Mouse (Mus musculus): ENCODE data around the gene Vsig10l. TPM values are rescaled to one million over a fixed set of nuclear protein-coding genes. Genes with fewer than 3 reads are reported as not detected.
A peak's percentile ranks its signal among the peaks of the same experiment; 100 is the strongest.

Gene Vsig10l
- polyA plus RNA-seq, 1 experiment from 2014 or later = 15.7 TPM

GRCm38 (mm10) chr7:43490182-43490584 is 27.2 kb downstream of the Vsig10l start:
- WGBS = 2% methylated on average over 6 of the region's 13 CpGs
- H3K4me1 ChIP-seq (ENCODE audit: control insufficient read depth, insufficient read depth, low read length) = peaks cover 18% of the 10 kb centered on the region
- peak overlapping the region; percentile 93 for H3K27ac ChIP-seq (ENCODE audit: low read length)
- peak; percentile 86 for ATAC-seq
- no peaks in the 10 kb centered on the region for H3K9me3 ChIP-seq (replicated peaks; ENCODE audit: control insufficient read depth, low read length, poor library complexity, severe bottlenecking)
- H3K4me3 ChIP-seq (ENCODE audit: low read depth, low read length) = peak overlapping the region; percentile 89
- H3K9ac ChIP-seq (ENCODE audit: low read depth, low read length) = peak overlapping the region; percentile 98
- peak overlapping the region; percentile 78 for H3K4me2 ChIP-seq (ENCODE audit: low read length)
- no peaks in the 10 kb centered on the region for H3K36me3 ChIP-seq (ENCODE audit: control insufficient read depth, insufficient read depth, low read length)
- no peaks in the 10 kb centered on the region for H3K27me3 ChIP-seq (ENCODE audit: control insufficient read depth, insufficient read depth, low read depth, low read length)

GRCm38 (mm10) chr7:43490861-43491260 is 27.9 kb downstream of the Vsig10l start:
- Histone ChIP-seq H3K27ac (ENCODE audit: low read length) (peak overlapping the region; percentile 93; the same call in 1 of the 2 replicates), H3K9me3 (replicated peaks; ENCODE audit: control insufficient read depth, low read length, poor library complexity, severe bottlenecking) (no peaks in the 10 kb centered on the region), H3K27me3 (ENCODE audit: control insufficient read depth, insufficient read depth, low read depth, low read length) (no peaks in the 10 kb centered on the region), H3K4me2 (ENCODE audit: low read length) (peak overlapping the region; percentile 78; the same call in 1 of the 2 replicates), H3K4me1 (ENCODE audit: control insufficient read depth, insufficient read depth, low read length) (peaks cover 18% of the 10 kb centered on the region), H3K4me3 (ENCODE audit: low read depth, low read length) (peak overlapping the region; percentile 89; the same call in 1 of the 2 replicates), H3K9ac (ENCODE audit: low read depth, low read length) (no peak overlapping the region; the same call in 1 of the 2 replicates), H3K36me3 (ENCODE audit: control insufficient read depth, insufficient read depth, low read length) (no peaks in the 10 kb centered on the region)
- WGBS = 66% methylated on average over 9 of the region's 9 CpGs
- peak; percentile 19 for ATAC-seq

GRCm38 (mm10) chr7:43495343-43496021 is 32.5 kb downstream of the Vsig10l start:
- H3K4me2 ChIP-seq (ENCODE audit: low read length) = no peak overlapping the region
- H3K9me3 ChIP-seq (replicated peaks; ENCODE audit: control insufficient read depth, low read length, poor library complexity, severe bottlenecking) = no peaks in the 10 kb centered on the region
- no peak overlapping the region for H3K27ac ChIP-seq (ENCODE audit: low read length)
- H3K4me3 ChIP-seq (ENCODE audit: low read depth, low read length) = no peak overlapping the region
- H3K36me3 ChIP-seq (ENCODE audit: control insufficient read depth, insufficient read depth, low read length) = no peaks in the 10 kb centered on the region
- H3K4me1 ChIP-seq (ENCODE audit: control insufficient read depth, insufficient read depth, low read length) = peaks cover 3% of the 10 kb centered on the region; the same call in 1 of the 2 replicates
- 0 out of 2 replicates have a peak overlapping the region, but pooled peaks have one; percentile 7 for H3K9ac ChIP-seq (ENCODE audit: low read depth, low read length)
- peak; percentile 46; the same call in 1 of the 2 replicates for ATAC-seq
- 11% methylated on average over 21 of the region's 21 CpGs for WGBS
- no peaks in the 10 kb centered on the region for H3K27me3 ChIP-seq (ENCODE audit: control insufficient read depth, insufficient read depth, low read depth, low read length)

- Histone ChIP-seq H3K9me3 (replicated peaks; ENCODE audit: control insufficient read depth, low read length, poor library complexity, severe bottlenecking) (no peaks in the 10 kb centered on the region), H3K4me2 (ENCODE audit: low read length) (no peak overlapping the region), H3K36me3 (ENCODE audit: control insufficient read depth, insufficient read depth, low read length) (no peaks in the 10 kb centered on the region), H3K4me3 (ENCODE audit: low read depth, low read length) (no peak overlapping the region), H3K4me1 (ENCODE audit: control insufficient read depth, insufficient read depth, low read length) (no peaks in the 10 kb centered on the region), H3K27ac (ENCODE audit: low read length) (no peak overlapping the region), H3K9ac (ENCODE audit: low read depth, low read length) (no peak overlapping the region), H3K27me3 (ENCODE audit: control insufficient read depth, insufficient read depth, low read depth, low read length) (no peaks in the 10 kb centered on the region)
- whole genome bisulfite sequencing = 70% methylated on average over 4 of the region's 4 CpGs
- ATAC-seq = no peak
These were observed 48.9 kb downstream of the Vsig10l start for GRCm38 (mm10) chr7:43511707-43512478.

GRCm38 (mm10) chr7:43512519-43512918 is 49.6 kb downstream of the Vsig10l start:
- Histone ChIP-seq H3K27me3 (ENCODE audit: control insufficient read depth, insufficient read depth, low read depth, low read length) (no peaks in the 10 kb centered on the region), H3K4me2 (ENCODE audit: low read length) (no peak overlapping the region), H3K36me3 (ENCODE audit: control insufficient read depth, insufficient read depth, low read length) (no peaks in the 10 kb centered on the region), H3K4me1 (ENCODE audit: control insufficient read depth, insufficient read depth, low read length) (no peaks in the 10 kb centered on the region), H3K27ac (ENCODE audit: low read length) (no peak overlapping the region), H3K9ac (ENCODE audit: low read depth, low read length) (no peak overlapping the region), H3K9me3 (replicated peaks; ENCODE audit: control insufficient read depth, low read length, poor library complexity, severe bottlenecking) (no peaks in the 10 kb centered on the region), H3K4me3 (ENCODE audit: low read depth, low read length) (no peak overlapping the region)
- 92% methylated on average over 4 of the region's 4 CpGs for WGBS
- no peak for ATAC-seq

- Histone ChIP-seq H3K9ac (ENCODE audit: low read depth, low read length) (no peak overlapping the region), H3K27me3 (ENCODE audit: control insufficient read depth, insufficient read depth, low read depth, low read length) (no peaks in the 10 kb centered on the region), H3K4me1 (ENCODE audit: control insufficient read depth, insufficient read depth, low read length) (no peaks in the 10 kb centered on the region), H3K4me2 (ENCODE audit: low read length) (no peak overlapping the region), H3K27ac (ENCODE audit: low read length) (no peak overlapping the region), H3K4me3 (ENCODE audit: low read depth, low read length) (no peak overlapping the region), H3K36me3 (ENCODE audit: control insufficient read depth, insufficient read depth, low read length) (no peaks in the 10 kb centered on the region), H3K9me3 (replicated peaks; ENCODE audit: control insufficient read depth, low read length, poor library complexity, severe bottlenecking) (no peaks in the 10 kb centered on the region)
- 83% methylated on average over 5 of the region's 5 CpGs for WGBS
- no peak for ATAC-seq
These were observed 52.1 kb downstream of the Vsig10l start for GRCm38 (mm10) chr7:43515076-43515475.

GRCm38 (mm10) chr7:43518341-43518740 is 55.4 kb downstream of the Vsig10l start:
- H3K27ac ChIP-seq (ENCODE audit: low read length) = no peak overlapping the region
- ATAC-seq = no peak
- no peaks in the 10 kb centered on the region for H3K36me3 ChIP-seq (ENCODE audit: control insufficient read depth, insufficient read depth, low read length)
- H3K9ac ChIP-seq (ENCODE audit: low read depth, low read length) = no peak overlapping the region
- H3K4me2 ChIP-seq (ENCODE audit: low read length) = no peak overlapping the region
- H3K27me3 ChIP-seq (ENCODE audit: control insufficient read depth, insufficient read depth, low read depth, low read length) = no peaks in the 10 kb centered on the region
- WGBS = 84% methylated on average over 15 of the region's 15 CpGs
- no peak overlapping the region for H3K4me3 ChIP-seq (ENCODE audit: low read depth, low read length)
- H3K4me1 ChIP-seq (ENCODE audit: control insufficient read depth, insufficient read depth, low read length) = no peaks in the 10 kb centered on the region
- no peaks in the 10 kb centered on the region for H3K9me3 ChIP-seq (replicated peaks; ENCODE audit: control insufficient read depth, low read length, poor library complexity, severe bottlenecking)

Data from midbrain, embryonic 16.5 days (tissue).